Mouse (Mus musculus): ENCODE data around the gene Lpcat3.

- no peak for TF ChIP-seq CTCF (IDR thresholded peaks at IDR 0.05; ENCODE audit: low read depth)
- TF ChIP-seq EP300 (IDR thresholded peaks at IDR 0.05; ENCODE audit: low read depth), result no peak
Measured at GRCm38 (mm10) chr6:124655893-124656292, 6.9 kb upstream of the Lpcat3 start.
